Mouse (Mus musculus): ENCODE measurements at regions not wholly inside any gene's neighbourhood (a gene's known extent, or its start where the extent isn't known, plus 50 kb on each side); places are given as distances from the start of the nearest gene placed in this dataset.
A peak's percentile ranks its signal among the peaks of the same experiment; 100 is the strongest.
"Not testable (repeated sequence)": the region's sequence is repeated elsewhere in the genome, so short reads cannot be mapped to it uniquely, and the experiment has no call there.

DNA sequence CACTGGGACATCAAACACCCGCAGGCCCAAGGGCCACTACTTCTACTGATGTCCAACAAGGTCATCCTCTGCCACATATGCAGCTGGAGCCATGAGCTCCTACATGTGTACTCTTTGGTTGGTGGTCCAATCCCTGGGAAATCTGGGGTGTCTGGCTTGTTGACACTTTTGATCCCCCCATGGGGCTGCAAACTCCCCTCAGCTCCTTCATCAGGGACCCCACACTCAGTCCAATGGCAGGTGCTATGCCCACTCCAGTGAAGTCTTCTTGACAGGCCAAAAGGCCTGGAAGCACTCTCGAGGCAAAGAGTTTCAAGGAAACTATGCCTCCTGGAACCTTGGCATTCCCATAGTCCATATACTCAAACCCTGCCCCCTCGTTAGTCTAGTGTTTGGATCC is 570.8 kb upstream of the Smc2 start:
- no peak for DNase-seq (ENCODE audit: low spot score in 2 of 2)

DNA sequence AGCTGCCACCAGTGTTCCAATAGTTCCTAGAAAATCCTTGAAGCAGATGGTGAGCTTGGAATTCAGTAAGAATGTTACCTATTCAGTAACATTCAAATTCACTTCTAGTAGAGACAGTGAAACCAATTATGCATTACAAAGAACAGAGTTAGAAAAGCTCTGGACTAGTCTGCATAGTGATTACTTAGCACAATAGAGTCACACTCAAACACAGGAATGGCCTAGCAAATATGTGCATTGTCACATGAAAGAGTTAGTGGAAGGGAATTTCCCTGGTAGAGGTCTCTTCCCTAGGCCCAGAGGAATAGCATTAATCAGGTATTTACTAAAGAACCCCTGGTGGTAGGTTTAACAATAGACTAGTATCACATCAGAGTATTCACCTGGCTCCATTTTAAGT is 570.3 kb upstream of the Smc2 start:
- DNase-seq (ENCODE audit: low spot score in 2 of 2), result not testable (repeated sequence)

DNA sequence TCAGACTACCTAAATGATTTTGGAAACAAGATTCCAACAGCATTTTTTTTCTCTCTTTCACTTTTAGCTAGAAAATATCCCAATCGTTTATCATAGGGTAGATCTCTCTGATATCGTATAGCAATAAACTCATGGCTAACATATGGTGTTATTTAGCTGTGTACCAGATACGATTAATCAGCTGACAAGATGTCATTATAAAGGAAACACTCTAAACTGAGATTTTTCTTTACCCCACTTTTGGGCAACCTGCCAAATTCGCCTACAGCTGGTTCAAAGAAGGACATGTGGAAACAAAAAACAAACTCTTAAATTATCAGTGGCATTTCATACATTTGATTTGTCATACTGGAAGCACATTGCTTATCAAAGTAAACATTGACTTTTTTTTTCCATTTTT is 553.6 kb upstream of the Smc2 start:
- DNase-seq (ENCODE audit: low spot score in 2 of 2), result no peak

DNA sequence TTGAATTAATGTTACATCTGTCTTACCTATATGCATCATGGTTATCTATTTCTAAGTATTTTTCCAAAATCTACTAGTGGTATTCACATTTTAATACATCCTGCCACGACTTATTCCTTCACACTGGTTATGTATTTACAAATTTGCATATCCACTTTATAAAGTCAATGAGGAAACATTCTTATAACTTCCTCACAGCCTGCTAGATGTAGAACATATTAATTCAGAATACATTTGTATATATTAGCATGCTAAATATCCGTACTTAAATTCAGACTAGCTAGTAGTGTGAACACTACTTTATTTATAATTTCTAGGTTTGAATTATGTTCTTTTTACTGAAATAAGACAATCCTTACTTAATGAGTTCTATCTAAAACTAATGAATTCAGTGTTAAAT is 549.8 kb upstream of the Smc2 start:
- DNase-seq (ENCODE audit: low spot score in 2 of 2), result no peak

DNA sequence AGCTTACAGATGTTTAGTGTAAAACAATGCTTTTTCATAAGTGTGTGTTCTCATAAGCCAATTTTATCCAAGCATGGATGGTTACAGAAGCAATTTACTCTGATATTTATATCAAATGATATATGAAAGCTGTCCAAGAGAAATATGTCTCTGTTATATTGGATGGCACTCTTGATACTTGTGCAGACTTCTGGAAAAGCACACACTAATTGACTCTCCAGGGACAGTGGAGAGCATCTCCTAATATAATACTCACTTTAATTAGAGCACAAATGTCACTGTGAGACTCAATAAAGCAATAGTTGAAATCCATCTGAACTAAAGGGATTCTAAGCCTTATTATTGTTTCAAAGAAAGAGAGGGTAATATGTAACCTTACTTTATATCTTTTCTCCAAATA is 510.8 kb upstream of the Smc2 start:
- DNase-seq (ENCODE audit: low spot score in 2 of 2), result no peak

DNA sequence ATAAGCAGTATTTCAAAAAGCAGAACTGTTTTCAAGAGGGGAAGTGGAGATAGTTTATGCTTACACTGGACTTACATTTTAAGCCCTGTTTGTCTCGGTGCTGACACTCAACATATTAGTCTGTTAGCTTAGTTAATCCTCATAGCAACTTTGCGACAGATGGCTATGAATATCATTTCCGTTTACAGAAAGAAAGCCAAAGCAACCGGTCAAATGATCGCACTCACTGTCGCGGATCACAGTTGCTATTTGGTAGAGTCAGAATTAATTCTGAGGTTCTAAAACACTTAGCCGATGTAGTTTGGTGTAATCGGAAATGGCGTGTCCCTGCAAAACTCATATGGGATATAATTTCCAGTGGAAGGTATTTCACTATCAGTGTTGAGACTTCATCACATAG is 469.3 kb upstream of the Smc2 start:
- no peak for DNase-seq (ENCODE audit: low spot score in 2 of 2)

DNA sequence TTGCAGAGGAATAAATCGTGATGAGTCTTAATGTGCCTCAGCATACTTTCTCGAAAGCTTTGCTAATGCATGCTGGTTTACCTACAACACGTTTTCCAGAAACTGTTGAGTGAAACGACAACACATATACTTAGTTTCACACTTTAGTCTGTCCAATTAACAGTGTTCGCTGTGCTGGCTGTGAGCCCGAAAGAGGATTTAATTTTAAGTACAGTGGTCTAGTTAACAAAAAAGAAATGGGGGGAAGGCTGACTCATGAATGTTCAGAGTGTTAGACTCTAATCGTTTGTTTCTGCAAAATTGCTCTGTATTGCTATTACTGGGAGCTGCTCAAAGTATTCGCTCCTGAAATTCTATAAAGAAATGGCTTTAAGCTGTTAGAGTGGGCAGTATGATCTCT is 460.1 kb upstream of the Smc2 start:
- DNase-seq (ENCODE audit: low spot score in 2 of 2), result no peak

DNA sequence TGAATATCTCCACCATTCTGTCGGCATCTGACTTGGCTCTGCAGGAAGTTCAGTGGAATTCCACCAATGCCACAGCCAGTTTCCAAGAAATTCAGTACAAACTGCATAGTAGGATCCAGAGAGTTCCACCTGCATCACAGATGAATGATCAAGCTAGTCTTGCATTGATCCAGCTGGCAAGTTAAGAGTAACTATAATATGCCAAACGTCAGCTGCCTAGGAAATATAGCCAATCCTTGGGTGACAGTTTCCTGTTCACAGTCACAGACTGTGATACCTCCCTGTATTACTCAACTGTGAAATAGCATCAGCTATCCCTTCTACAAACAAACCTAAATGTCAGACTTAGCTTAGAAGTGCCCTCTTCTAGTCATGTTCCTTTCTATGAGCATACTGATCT is 446.6 kb upstream of the Smc2 start:
- no peak for DNase-seq (ENCODE audit: low spot score in 2 of 2)

DNA sequence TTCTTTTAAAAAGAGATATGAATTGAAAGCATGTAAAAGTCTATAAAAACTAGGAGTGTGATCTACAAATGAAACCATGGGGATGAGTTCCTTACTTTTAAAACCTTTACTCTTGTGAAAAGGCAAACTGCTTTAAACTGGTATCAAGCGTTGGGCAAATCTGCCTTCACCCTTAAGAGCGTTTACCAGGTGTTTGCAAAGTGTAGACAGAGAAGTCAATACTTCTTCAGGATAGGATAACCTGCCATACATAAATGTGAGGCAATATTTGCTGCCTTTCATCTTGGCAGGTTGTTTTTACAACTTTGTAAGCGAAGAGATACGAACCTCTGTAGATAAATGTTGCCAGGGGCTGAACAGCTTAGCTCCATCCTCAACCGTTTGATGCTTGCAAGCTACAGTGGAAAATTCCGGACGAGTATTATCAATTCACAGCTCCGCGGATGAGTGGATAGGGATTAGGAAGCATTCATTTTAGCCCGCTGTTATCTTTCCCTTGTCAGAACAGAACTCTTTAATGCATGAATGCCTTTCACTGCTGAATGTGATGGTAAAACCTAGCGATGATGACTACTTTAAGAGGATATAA is 402.2 kb upstream of the Smc2 start:
- DNase-seq (ENCODE audit: low spot score in 2 of 2), result no peak

DNA sequence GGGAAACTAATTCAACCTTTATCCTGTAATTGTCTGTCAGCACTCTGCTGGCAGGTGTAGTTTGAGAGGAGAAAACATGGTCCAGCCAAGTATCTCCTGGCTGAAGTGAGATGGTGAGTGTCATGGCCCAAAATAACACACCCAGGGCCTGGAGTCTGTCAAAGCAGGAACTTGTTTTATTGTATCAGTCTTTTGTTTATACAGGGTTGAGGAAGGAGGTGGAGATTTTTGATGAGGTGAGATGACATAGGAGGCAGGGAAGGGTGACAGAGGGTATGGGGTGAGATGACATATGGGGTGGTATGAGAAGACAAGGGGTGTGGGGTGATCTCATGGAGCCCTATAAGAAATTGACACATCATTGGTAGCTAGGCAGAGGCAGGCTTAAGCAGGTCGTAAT is 395.6 kb upstream of the Smc2 start:
- peak; percentile 37 to 47 for DNase-seq (ENCODE audit: low spot score in 2 of 2)

DNA sequence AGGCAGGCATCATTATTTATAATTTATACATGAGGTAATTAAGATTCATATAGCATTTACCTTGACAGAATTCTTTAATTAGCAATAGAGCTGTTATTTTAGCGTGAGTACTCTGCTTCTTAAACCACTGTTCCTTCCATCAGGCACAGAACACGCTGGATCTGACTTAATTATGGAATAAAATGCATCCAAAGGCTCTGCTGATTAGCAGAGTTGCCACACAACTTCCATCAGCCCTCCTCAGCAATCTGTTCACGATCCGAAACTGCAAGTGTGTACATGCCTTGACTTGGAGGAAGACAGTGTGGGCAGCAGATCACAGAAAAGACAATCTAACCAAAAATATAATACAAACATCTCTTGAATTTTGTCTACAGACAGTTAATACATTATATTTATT is 388.1 kb upstream of the Smc2 start:
- DNase-seq (ENCODE audit: low spot score in 2 of 2), result no peak

DNA sequence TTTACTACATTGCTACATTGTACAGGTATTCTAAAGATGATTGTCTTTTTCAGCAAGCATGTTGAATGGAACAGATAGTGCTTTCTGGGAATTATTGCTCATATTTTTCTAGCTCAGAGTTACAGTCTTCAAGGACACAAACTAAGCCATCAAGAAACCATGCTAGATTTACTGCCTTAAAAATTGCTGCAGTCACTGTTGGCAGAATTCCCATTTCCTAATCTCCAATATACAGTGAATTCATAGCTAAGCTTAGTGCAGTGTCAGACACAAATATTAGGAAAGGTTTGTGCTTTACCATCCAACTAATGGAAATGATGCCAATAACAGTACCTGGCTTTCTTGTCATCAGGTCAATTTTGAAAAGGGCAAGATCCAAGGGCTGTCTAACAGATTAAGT is 383.0 kb upstream of the Smc2 start:
- DNase-seq (ENCODE audit: low spot score in 2 of 2), result no peak

DNA sequence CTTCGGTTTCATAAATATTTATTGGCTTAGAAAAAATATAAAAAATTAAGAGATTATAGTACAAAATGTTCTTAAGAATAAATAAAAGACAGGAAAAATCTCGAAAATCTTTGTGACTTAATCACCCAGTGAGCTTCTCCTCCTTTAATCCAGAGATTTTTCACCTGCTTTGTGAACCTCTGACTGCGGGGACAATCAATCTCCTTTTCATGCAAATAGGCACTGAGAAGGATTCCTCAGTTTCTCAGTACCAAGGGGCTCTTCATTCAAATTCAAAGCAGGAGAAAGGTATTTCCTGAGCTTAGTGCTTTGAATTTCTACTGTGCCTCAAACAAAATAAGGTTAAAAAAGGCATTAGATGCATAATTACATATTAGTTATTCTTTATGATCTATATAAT is 379.0 kb upstream of the Smc2 start:
- DNase-seq (ENCODE audit: low spot score in 2 of 2), result no peak

DNA sequence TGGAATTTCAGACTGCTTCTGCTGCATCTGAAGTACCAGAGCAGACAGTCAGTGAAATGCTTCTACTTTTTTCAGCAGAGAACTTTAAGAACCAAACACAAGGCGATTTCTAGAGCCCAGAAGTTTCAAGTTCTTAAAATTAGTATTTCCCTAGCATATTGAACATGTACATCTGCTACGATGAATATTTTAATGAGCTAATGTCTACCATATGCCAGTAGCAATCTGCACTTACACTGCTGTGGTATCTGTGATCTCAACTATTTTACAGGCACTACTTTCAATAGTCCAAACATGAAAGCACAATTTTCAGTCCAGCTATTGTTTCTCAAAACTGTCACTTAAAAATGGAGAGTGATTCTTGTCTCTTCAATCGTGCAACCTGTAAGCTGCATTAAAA is 339.9 kb upstream of the Smc2 start:
- DNase-seq (ENCODE audit: low spot score in 2 of 2), result no peak

DNA sequence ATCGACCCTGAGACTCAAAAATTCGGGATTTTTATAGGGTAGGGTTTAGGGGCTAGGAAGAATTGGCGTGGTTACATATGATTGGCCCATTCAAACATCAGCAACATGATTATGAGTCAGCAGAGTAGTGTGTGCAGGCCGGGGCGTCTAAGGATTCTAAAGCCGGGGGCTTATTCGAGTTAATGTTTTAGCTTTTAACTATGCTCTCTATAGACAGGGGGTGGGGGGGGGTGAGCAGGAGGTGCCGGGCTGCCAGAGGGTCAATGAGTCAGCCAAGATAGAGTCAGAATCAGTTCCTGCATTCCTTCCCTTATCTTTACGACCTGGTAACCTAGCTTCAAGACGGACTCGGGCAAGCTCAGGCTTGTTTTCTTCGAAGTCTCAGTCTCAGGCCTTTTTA is 333.2 kb upstream of the Smc2 start:
- DNase-seq (ENCODE audit: low spot score in 2 of 2), result no peak

DNA sequence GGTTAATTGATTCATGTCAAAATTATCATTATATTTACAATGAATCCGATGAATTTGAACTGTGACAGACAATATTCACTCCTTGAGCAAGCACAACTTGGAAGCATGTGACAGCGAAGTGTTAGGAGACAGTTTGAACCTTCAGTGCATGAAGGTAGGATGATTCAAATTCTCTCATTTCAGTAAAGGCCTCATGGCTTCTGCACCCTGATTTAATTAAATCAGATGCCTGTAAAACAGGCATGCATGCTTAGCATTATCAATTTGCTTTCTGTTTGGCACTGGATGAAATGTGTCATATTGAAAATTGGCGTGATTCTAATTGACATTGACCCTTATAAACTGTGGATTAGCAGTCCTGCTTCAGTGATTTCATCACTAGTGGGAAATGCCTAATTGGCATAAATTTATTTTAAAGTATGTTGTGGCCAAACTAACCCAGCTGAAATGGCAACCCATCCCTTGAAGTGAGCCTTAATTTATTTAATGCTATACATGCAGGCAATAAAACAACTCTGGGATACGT is 321.2 kb upstream of the Smc2 start:
- DNase-seq (ENCODE audit: low spot score in 2 of 2), result no peak

DNA sequence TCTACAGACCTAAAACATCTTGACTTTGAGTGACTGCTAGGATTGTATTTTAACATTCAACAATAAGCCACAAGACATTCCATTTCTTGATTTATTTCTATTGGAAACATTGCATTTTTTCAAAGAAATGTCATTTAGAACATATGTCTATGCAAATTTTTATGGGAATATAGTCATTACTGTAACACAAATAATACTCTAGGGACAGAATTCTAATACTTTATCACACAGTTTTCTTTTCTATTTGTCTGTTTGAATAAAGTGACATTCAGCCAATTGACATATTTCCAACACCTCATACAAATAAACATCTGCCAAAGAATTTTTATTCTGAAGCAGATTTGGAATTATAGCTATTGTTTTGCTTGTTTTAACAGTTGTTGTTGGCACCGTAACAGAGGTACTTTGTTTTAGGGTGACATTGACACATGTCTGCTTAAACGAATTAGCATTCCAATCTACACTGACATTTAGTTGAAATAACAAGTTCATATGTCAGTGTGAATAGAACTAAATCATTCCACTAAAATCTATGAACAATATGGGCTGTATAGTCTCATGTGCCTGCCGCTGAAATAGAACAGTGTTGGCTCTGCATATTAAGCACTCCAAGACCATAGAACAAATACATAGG is 320.5 kb upstream of the Smc2 start:
- no peak for DNase-seq (ENCODE audit: low spot score in 2 of 2)

DNA sequence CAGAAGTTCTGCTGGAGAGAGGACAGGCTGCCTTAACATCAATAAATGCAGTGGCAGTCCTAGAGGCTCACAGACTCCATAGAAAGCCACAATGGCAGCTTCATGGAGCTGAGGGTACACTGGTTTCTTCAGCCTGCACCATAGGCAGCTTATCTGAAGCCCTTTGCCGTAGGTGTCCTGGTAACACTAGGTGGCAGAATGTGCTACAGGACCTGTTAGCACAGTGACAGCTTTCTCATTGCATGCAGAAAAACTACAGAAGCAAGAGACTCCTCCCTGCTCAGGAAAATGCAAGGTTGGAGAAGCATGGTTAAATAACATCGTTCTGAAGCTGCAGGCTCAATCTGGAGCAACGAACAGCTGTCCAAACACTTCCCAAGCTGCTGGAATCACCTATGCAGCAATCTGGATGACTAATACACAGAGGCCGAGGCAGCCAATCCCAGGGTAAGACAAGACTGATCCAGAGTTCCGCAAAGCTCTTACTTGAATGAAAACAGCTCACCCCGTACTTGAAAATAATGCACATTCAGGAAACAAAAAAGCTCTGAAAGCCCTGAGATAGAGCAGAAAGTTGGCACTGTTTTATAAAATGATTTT is 286.4 kb upstream of the Smc2 start:
- no peak for DNase-seq (ENCODE audit: low spot score in 2 of 2)

DNA sequence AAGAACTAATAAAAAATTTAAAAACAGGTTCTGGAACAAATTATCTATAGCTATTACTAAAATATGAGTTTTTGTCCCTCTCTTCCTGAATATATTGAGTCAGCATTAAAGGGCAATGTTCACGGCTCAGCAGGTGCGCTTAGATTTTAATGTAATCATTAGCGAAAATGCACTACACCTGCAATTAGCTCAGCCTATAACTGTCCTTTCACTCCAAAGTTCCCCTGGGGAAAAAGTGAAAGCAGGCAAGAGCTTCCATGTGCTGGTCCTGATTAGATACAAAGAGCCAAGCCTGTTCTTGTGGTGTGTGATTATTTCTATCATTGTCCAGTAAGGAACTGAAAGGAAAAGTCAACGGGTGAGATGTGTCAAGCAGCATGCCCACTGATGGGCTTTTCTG is 262.8 kb upstream of the Smc2 start:
- no peak for DNase-seq (ENCODE audit: low spot score in 2 of 2)

DNA sequence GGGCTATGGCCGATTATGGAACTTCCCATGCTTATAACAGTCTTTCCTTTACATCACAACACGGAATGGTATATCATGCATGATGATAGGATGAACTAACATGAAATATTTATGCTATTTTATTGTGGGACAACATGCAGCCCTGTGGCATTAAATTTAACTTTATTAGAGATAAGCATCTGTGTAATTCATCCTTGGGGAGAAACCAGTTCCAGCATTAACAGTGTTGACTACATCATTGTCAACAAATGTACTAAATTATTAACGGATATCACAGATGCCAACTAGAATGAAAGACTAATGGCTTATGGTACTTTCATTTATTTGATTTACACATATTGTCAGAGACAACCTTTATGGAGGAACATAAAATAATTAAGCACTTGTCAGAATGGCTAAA is 241.3 kb upstream of the Smc2 start:
- no peak for DNase-seq (ENCODE audit: low spot score in 2 of 2)

DNA sequence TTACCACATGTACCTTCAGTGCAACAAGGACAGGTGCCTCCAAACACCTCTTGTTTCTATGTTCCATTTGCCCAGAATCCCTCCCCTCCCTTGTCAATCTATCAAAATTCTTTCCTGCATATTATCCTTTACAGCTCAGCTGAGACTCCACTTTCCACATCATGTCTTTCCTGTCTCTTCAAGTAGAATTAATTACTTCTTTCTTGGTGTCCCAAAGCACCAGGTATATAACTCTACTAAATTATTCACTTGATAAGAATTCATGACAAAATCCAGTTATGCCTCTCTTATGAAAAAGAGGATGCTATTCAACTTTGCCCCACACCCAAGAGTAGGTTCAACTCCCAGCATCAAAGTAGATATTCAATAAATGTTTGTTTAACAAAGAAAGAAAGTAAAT is 228.4 kb upstream of the Smc2 start:
- DNase-seq (ENCODE audit: low spot score in 2 of 2), result no peak

DNA sequence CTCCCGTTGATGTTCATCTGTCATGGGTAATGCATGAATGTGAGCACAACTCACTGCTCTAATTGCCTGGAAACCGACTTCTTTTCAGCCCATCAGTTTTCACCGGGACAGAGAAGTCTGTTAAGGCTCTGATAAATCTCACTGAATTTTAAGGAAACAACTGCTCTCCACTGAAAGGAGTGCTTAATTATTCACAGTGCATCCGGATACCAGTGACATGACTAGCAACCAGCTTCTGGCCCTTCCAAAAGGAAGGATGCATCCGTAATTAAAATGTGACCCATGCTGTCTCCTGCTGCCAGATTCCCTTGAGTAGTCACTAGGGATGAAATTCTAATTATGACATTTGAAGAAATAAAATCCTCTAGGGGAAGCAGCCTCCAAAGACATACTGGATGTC is 228.0 kb upstream of the Smc2 start:
- no peak for DNase-seq (ENCODE audit: low spot score in 2 of 2)

DNA sequence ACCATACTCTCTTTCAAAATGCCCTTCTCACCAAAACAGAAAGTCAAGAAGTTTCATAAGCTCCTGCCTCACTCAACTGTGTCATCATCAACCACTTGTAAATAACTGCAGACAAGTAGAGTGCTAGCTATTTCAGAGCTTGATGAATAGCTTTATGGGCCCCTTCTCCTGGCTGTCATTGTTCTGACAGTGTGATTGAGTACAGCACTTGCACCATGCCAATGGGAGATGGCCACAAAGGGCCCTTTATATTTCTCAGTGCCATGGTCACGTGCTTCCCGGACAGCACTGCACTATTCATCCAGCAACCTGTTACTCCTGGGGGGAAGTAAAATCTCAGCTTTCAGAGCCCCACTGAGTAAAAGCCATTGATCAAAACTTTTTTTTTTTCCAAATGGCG is 225.7 kb upstream of the Smc2 start:
- no peak for DNase-seq (ENCODE audit: low spot score in 2 of 2)

All from heart, adult 9 months (tissue).